8 mouse cellular contexts compared by ENCODE assay signal in genomic region chr7:6331233-6331956, GRCm38 (mm10). TPM values are rescaled to one million over a fixed set of nuclear protein-coding genes. Genes with fewer than 3 reads are reported as not detected.
DNase-seq lines count a peak whose midpoint lies in the region; ATAC-seq lines count a peak whose summit lies in the region.

Gene Zfp583 (minus strand): TSS chr7:6331285.

- peak within 1 kb of the TSS; percentile 72 for H3K4me2 ChIP-seq in hindbrain, embryonic 15.5 days

- H3K9me3 ChIP-seq in hindbrain, embryonic 15.5 days = no peaks in the 10 kb centered on the region

- peaks cover 11% of the 10 kb centered on the region for H3K4me1 ChIP-seq in hindbrain, embryonic 15.5 days (replicated peaks)

- ATAC-seq in activated CD4-positive, CD25-positive, alpha-beta regulatory T cell, adult 4 months = peak; percentile 73
- peak; percentile 96 for ATAC-seq in common myeloid progenitor, adult 5-6 weeks (replicated peaks; ENCODE audit: low read depth, poor library complexity, severe bottlenecking)
- ATAC-seq in hindbrain, embryonic 15.5 days (ENCODE audit: low FRiP score, low read depth) = peak; percentile 94

- peak within 1 kb of the TSS; percentile 93 for H3K27ac ChIP-seq in hindbrain, embryonic 15.5 days (replicated peaks)

- 5% methylated on average over 30 of the region's 31 CpGs for WGBS in hindbrain, embryonic 15.5 days

- H3K9ac ChIP-seq in hindbrain, embryonic 15.5 days = peak within 1 kb of the TSS; percentile 82

- peak; percentile 73 for DNase-seq in gastrocnemius, adult 18-20 months (ENCODE audit: low spot score)
- DNase-seq in left cerebral cortex, adult 11 months (ENCODE audit: low spot score) = peak; percentile 72
- peak; percentile 89 for DNase-seq in lung, postnatal 36 days
- peak; percentile 90 for DNase-seq in retina, embryonic 14.5 days (ENCODE audit: low spot score)
- peak; percentile 82 to 87 for DNase-seq in thymus, postnatal 36 days

- peaks cover 11% of the 10 kb centered on the region for H3K36me3 ChIP-seq in hindbrain, embryonic 15.5 days

- no peaks in the 10 kb centered on the region for H3K27me3 ChIP-seq in hindbrain, embryonic 15.5 days

- peak within 1 kb of the TSS; percentile 67 for H3K4me3 ChIP-seq in hindbrain, embryonic 15.5 days

RNA-seq across cellular contexts. Expression of gene Zfp583, which starts in this region (rescaled TPM):
- polyA plus RNA-seq in activated CD4-positive, CD25-positive, alpha-beta regulatory T cell, adult 4 months (2017; shearing (Covaris generic)) = 1 to 10 TPM in 1 of 2 experiments, not detected in 1; 1.1 TPM
- total RNA-seq in common myeloid progenitor, adult 5-6 weeks (2017) = 3.1 and 3.7 TPM in 2 replicates
- under 1 TPM; 0.43 to 0.50 TPM for total RNA-seq in gastrocnemius, adult 18-20 months (2021)
- 13.6 and 14.7 TPM in 2 replicates for polyA plus RNA-seq in hindbrain, embryonic 15.5 days (2015; fragmentation: Nextera tagmentation; extraction: Ambion mirVana)

Comparison
In these comparisons a context has a peak if more than half of its experiments do, and no peak if none do; other contexts are left out.
1. Peak in every context shown above with its lines: DNase-seq, ATAC-seq, H3K4me3 ChIP-seq and H3K27ac ChIP-seq.
2. Peak in DNase-seq in gastrocnemius, adult 18-20 months; RNA of the gene not detected or under 1 TPM.